11 mouse cellular contexts compared by ENCODE assay signal in genomic region chr7:19694336-19695212, GRCm38 (mm10). TPM values are rescaled to one million over a fixed set of nuclear protein-coding genes. Genes with fewer than 3 reads are reported as not detected.
DNase-seq lines count a peak whose midpoint lies in the region; ATAC-seq and TF ChIP-seq lines count a peak whose summit lies in the region.
"Had no signal": no experiment of that assay in that cellular context is flagged by ENCODE, and none has a peak within 500 bp of the region (broad histone marks: within the 10 kb centered on the region; RNA-seq: fewer than 3 reads in every experiment).

No protein-coding gene starts in this region.

- no peak for TF ChIP-seq POLR2A in MEL (IDR thresholded peaks at IDR 0.05; ENCODE audit: control insufficient read depth in 1 of 2, insufficient read depth in 1 of 2, low read depth in 1 of 2, low read length in 2 of 2, poor library complexity in 1 of 2)

- peak overlapping the region; percentile 19 for H3K27ac ChIP-seq in hindbrain, embryonic 16.5 days (ENCODE audit: low read depth, low read length)
- no peak overlapping the region for H3K27ac ChIP-seq in hindbrain, embryonic 12.5 days
- peak overlapping the region; percentile 98 for H3K27ac ChIP-seq in MEL (ENCODE audit: control insufficient read depth, low read depth, low read length)
- H3K27ac ChIP-seq in liver, embryonic 11.5 days (ENCODE audit: low read depth, low read length): peak overlapping the region; percentile 95
- H3K27ac ChIP-seq in embryonic facial prominence, embryonic 10.5 days (replicated peaks): no peak overlapping the region
- H3K27ac ChIP-seq: limb, embryonic 13.5 days had no signal

- ATAC-seq in hindbrain, embryonic 16.5 days: no peak
- ATAC-seq in hindbrain, embryonic 12.5 days (ENCODE audit: low FRiP score): no peak
- no peak for ATAC-seq in liver, embryonic 11.5 days (replicated peaks; ENCODE audit: low FRiP score)

- no peak for TF ChIP-seq CTCF in MEL (IDR thresholded peaks at IDR 0.05 in 2 of 3, conservative IDR thresholded peaks at IDR 0.05 in 1 of 3; ENCODE audit: control insufficient read depth in 1 of 3, insufficient read depth in 1 of 3, low read depth in 2 of 3, low read length in 3 of 3, poor library complexity in 1 of 3, severe bottlenecking in 1 of 3)

- H3K4me3 ChIP-seq in hindbrain, embryonic 16.5 days (ENCODE audit: low read length): no peak overlapping the region
- H3K4me3 ChIP-seq in hindbrain, embryonic 12.5 days: no peak overlapping the region
- H3K4me3 ChIP-seq in MEL (ENCODE audit: control insufficient read depth in 1 of 2, insufficient read depth in 1 of 2, low read depth in 2 of 2, low read length in 2 of 2): peak overlapping the region; percentile 3 to 15; a peak in 2 of 4 replicates
- H3K4me3 ChIP-seq in liver, embryonic 11.5 days (ENCODE audit: low read depth, low read length): peak overlapping the region; percentile 7; the same call in 1 of the 2 replicates
- no peak overlapping the region for H3K4me3 ChIP-seq in embryonic facial prominence, embryonic 10.5 days
- H3K4me3 ChIP-seq: limb, embryonic 13.5 days had no signal

- 86% methylated on average over 10 of the region's 10 CpGs for WGBS in hindbrain, embryonic 16.5 days
- WGBS in hindbrain, embryonic 12.5 days: 88% methylated on average over 10 of the region's 10 CpGs
- WGBS in liver, embryonic 11.5 days: 48% methylated on average over 10 of the region's 10 CpGs
- WGBS in embryonic facial prominence, embryonic 10.5 days: 84% methylated on average over 10 of the region's 10 CpGs

- no peak overlapping the region for H3K4me2 ChIP-seq in hindbrain, embryonic 16.5 days (ENCODE audit: low read length)
- H3K4me2 ChIP-seq in hindbrain, embryonic 12.5 days (replicated peaks): no peak overlapping the region
- H3K4me2 ChIP-seq in liver, embryonic 11.5 days: peak overlapping the region; percentile 76
- H3K4me2 ChIP-seq: limb, embryonic 13.5 days had no signal

- no peaks in the 10 kb centered on the region for H3K27me3 ChIP-seq in hindbrain, embryonic 16.5 days (replicated peaks; ENCODE audit: control insufficient read depth, insufficient read depth, low read length)
- no peaks in the 10 kb centered on the region for H3K27me3 ChIP-seq in hindbrain, embryonic 12.5 days
- no peaks in the 10 kb centered on the region for H3K27me3 ChIP-seq in MEL (ENCODE audit: control insufficient read depth in 1 of 2, insufficient read depth in 2 of 2, low read length in 2 of 2)
- H3K27me3 ChIP-seq in liver, embryonic 11.5 days (replicated peaks; ENCODE audit: control insufficient read depth, insufficient read depth, low read length): no peaks in the 10 kb centered on the region
- H3K27me3 ChIP-seq in embryonic facial prominence, embryonic 10.5 days (replicated peaks; ENCODE audit: low read depth, poor library complexity, severe bottlenecking): no peaks in the 10 kb centered on the region

- H3K36me3 ChIP-seq in hindbrain, embryonic 16.5 days (ENCODE audit: control insufficient read depth, insufficient read depth, low read length): peaks cover 3% of the 10 kb centered on the region; the same call in 1 of the 2 replicates
- H3K36me3 ChIP-seq in hindbrain, embryonic 12.5 days: peaks cover 7% of the 10 kb centered on the region; the same call in 1 of the 2 replicates
- peaks cover 0 to 36% of the 10 kb centered on the region in 2 experiments; a peak in 2 of 4 replicates for H3K36me3 ChIP-seq in MEL (ENCODE audit: control insufficient read depth in 1 of 2, insufficient read depth in 2 of 2, low read length in 2 of 2)
- peaks cover 12% of the 10 kb centered on the region for H3K36me3 ChIP-seq in liver, embryonic 11.5 days (ENCODE audit: control insufficient read depth, insufficient read depth, low read length)
- peaks cover 21% of the 10 kb centered on the region for H3K36me3 ChIP-seq in embryonic facial prominence, embryonic 10.5 days (replicated peaks)

- no peaks in the 10 kb centered on the region for H3K9me3 ChIP-seq in hindbrain, embryonic 16.5 days (ENCODE audit: control insufficient read depth, low read length)
- peaks cover 8% of the 10 kb centered on the region; the same call in 1 of the 2 replicates for H3K9me3 ChIP-seq in hindbrain, embryonic 12.5 days (replicated peaks)
- no peaks in the 10 kb centered on the region for H3K9me3 ChIP-seq in MEL (replicated peaks; ENCODE audit: insufficient read depth, low read length)
- no peaks in the 10 kb centered on the region for H3K9me3 ChIP-seq in liver, embryonic 11.5 days (ENCODE audit: control insufficient read depth, low read length)
- peaks cover 14% of the 10 kb centered on the region for H3K9me3 ChIP-seq in embryonic facial prominence, embryonic 10.5 days
- H3K9me3 ChIP-seq: limb, embryonic 13.5 days had no signal

- H3K79me2 ChIP-seq in MEL (ENCODE audit: control insufficient read depth, insufficient read depth, low read length, poor library complexity): no peaks in the 10 kb centered on the region

- H3K4me1 ChIP-seq in hindbrain, embryonic 16.5 days (ENCODE audit: control insufficient read depth, insufficient read depth, low read depth, low read length): peaks cover 16% of the 10 kb centered on the region
- peaks cover 22% of the 10 kb centered on the region for H3K4me1 ChIP-seq in hindbrain, embryonic 12.5 days
- peaks cover 14 to 39% of the 10 kb centered on the region in 2 experiments for H3K4me1 ChIP-seq in MEL (ENCODE audit: control insufficient read depth in 1 of 2, insufficient read depth in 2 of 2, low read length in 2 of 2)
- H3K4me1 ChIP-seq in liver, embryonic 11.5 days (replicated peaks; ENCODE audit: control insufficient read depth, insufficient read depth, low read length): peaks cover 57% of the 10 kb centered on the region
- peaks cover 45% of the 10 kb centered on the region for H3K4me1 ChIP-seq in embryonic facial prominence, embryonic 10.5 days

- TF ChIP-seq EP300 in MEL (IDR thresholded peaks at IDR 0.05; ENCODE audit: low read depth in 1 of 2, low read length in 2 of 2): no peak

- no peak overlapping the region for H3K9ac ChIP-seq in hindbrain, embryonic 16.5 days (ENCODE audit: low read depth, low read length)
- H3K9ac ChIP-seq in hindbrain, embryonic 12.5 days: no peak overlapping the region
- peak overlapping the region; percentile 65 for H3K9ac ChIP-seq in MEL (ENCODE audit: control insufficient read depth, low read depth, low read length, poor library complexity, severe bottlenecking)
- H3K9ac ChIP-seq in liver, embryonic 11.5 days (ENCODE audit: low read depth, low read length): peak overlapping the region; percentile 32; the same call in 1 of the 2 replicates
- H3K9ac ChIP-seq: limb, embryonic 13.5 days had no signal

- DNase-seq in 416B (ENCODE audit: low read depth) (peak; percentile 82), MEL (ENCODE audit: low read depth, low spot score) (peak; percentile 66)
- DNase-seq in liver, embryonic 11.5 days (ENCODE audit: low spot score): no peak
- DNase-seq in embryonic facial prominence, embryonic 10.5 days (ENCODE audit: low spot score): no peak
- DNase-seq in urinary bladder, postnatal 25 days (ENCODE audit: low spot score): no peak
- DNase-seq: kidney, postnatal 36 days; thymus, postnatal 36 days had no signal

- TF ChIP-seq RAD21 in MEL (IDR thresholded peaks at IDR 0.05; ENCODE audit: low read depth, low read length): no peak

RNA-seq across cellular contexts. Expression of gene Apoc1, which starts 2.1 kb away (rescaled TPM):
- polyA plus RNA-seq in hindbrain, embryonic 16.5 days (2015; fragmentation: Nextera tagmentation; extraction: Ambion mirVana): 1.4 and 3.1 TPM in 2 replicates
- 3.8 and 4.7 TPM in 2 replicates for polyA plus RNA-seq in hindbrain, embryonic 12.5 days (2016; fragmentation: Nextera tagmentation; extraction: Ambion mirVana)
- total RNA-seq in MEL (2012; rRNA removed): not detected in 2 replicates
- under 1 TPM in 1 of 2 experiments, not detected in 1; 0.35 TPM for polyA plus RNA-seq in MEL (2012; ENCODE audit: insufficient read depth in 1 of 2, insufficient read length in 2 of 2, low read depth in 1 of 2, low replicate concordance in 2 of 2, missing spikeins in 1 of 2)
- 173 and 199 TPM in 2 replicates for polyA plus RNA-seq in liver, embryonic 11.5 days (2014; fragmentation: Nextera tagmentation; extraction: Ambion mirVana)
- 3.6 and 4.7 TPM in 2 replicates for polyA plus RNA-seq in embryonic facial prominence, embryonic 10.5 days (2016; fragmentation: Nextera tagmentation; extraction: Ambion mirVana)

RNA-seq across cellular contexts. Expression of gene Apoe, which starts 4.4 kb away (rescaled TPM):
- polyA plus RNA-seq in hindbrain, embryonic 16.5 days (2015; fragmentation: Nextera tagmentation; extraction: Ambion mirVana): 849 and 1,414 TPM in 2 replicates
- 228 and 246 TPM in 2 replicates for polyA plus RNA-seq in hindbrain, embryonic 12.5 days (2016; fragmentation: Nextera tagmentation; extraction: Ambion mirVana)
- 22.6 and 33.3 TPM in 2 replicates for total RNA-seq in MEL (2012; rRNA removed)
- polyA plus RNA-seq in MEL (2012; ENCODE audit: insufficient read depth in 1 of 2, insufficient read length in 2 of 2, low read depth in 1 of 2, low replicate concordance in 2 of 2, missing spikeins in 1 of 2): 10 to 100 TPM in 1 of 2 experiments, not detected in 1; 61.4 TPM
- polyA plus RNA-seq in liver, embryonic 11.5 days (2014; fragmentation: Nextera tagmentation; extraction: Ambion mirVana): 1,439 and 1,470 TPM in 2 replicates
- 135 and 168 TPM in 2 replicates for polyA plus RNA-seq in embryonic facial prominence, embryonic 10.5 days (2016; fragmentation: Nextera tagmentation; extraction: Ambion mirVana)

RNA-seq across cellular contexts. Expression of gene Apoc4, which starts 13.3 kb away (rescaled TPM):
- polyA plus RNA-seq in hindbrain, embryonic 16.5 days (2015; fragmentation: Nextera tagmentation; extraction: Ambion mirVana): not detected in 2 replicates
- 0.10 TPM in 1 of 2 replicates, not detected in the other for polyA plus RNA-seq in hindbrain, embryonic 12.5 days (2016; fragmentation: Nextera tagmentation; extraction: Ambion mirVana)
- total RNA-seq in MEL (2012; rRNA removed): not detected in 2 replicates
- polyA plus RNA-seq in MEL (2012; ENCODE audit: insufficient read depth in 1 of 2, insufficient read length in 2 of 2, low read depth in 1 of 2, low replicate concordance in 2 of 2, missing spikeins in 1 of 2): not detected
- 4.8 and 5.4 TPM in 2 replicates for polyA plus RNA-seq in liver, embryonic 11.5 days (2014; fragmentation: Nextera tagmentation; extraction: Ambion mirVana)
- polyA plus RNA-seq in embryonic facial prominence, embryonic 10.5 days (2016; fragmentation: Nextera tagmentation; extraction: Ambion mirVana): 0.09 TPM in 1 of 2 replicates, not detected in the other
- total RNA-seq: gastrocnemius, adult 8-10 months had no signal
- polyA plus RNA-seq: limb, embryonic 13.5 days had no signal

RNA-seq across cellular contexts. Expression of gene Gm44805, which starts 13.4 kb away (rescaled TPM):
- not detected in 2 replicates for polyA plus RNA-seq in hindbrain, embryonic 16.5 days (2015; fragmentation: Nextera tagmentation; extraction: Ambion mirVana)
- polyA plus RNA-seq in hindbrain, embryonic 12.5 days (2016; fragmentation: Nextera tagmentation; extraction: Ambion mirVana): not detected in 2 replicates
- total RNA-seq in MEL (2012; rRNA removed): not detected in 2 replicates
- polyA plus RNA-seq in MEL (2012; ENCODE audit: insufficient read depth in 1 of 2, insufficient read length in 2 of 2, low read depth in 1 of 2, low replicate concordance in 2 of 2, missing spikeins in 1 of 2): not detected
- not detected in 2 replicates for polyA plus RNA-seq in liver, embryonic 11.5 days (2014; fragmentation: Nextera tagmentation; extraction: Ambion mirVana)
- not detected in 2 replicates for polyA plus RNA-seq in embryonic facial prominence, embryonic 10.5 days (2016; fragmentation: Nextera tagmentation; extraction: Ambion mirVana)
- total RNA-seq: gastrocnemius, adult 8-10 months had no signal
- polyA plus RNA-seq: limb, embryonic 13.5 days had no signal

RNA-seq across cellular contexts. Expression of gene Apoc2, which starts 16.8 kb away (rescaled TPM):
- polyA plus RNA-seq in hindbrain, embryonic 16.5 days (2015; fragmentation: Nextera tagmentation; extraction: Ambion mirVana): not detected in 2 replicates
- polyA plus RNA-seq in hindbrain, embryonic 12.5 days (2016; fragmentation: Nextera tagmentation; extraction: Ambion mirVana): 0.46 TPM in 1 of 2 replicates, not detected in the other
- total RNA-seq in MEL (2012; rRNA removed): not detected in 2 replicates
- not detected for polyA plus RNA-seq in MEL (2012; ENCODE audit: insufficient read depth in 1 of 2, insufficient read length in 2 of 2, low read depth in 1 of 2, low replicate concordance in 2 of 2, missing spikeins in 1 of 2)
- 235 and 244 TPM in 2 replicates for polyA plus RNA-seq in liver, embryonic 11.5 days (2014; fragmentation: Nextera tagmentation; extraction: Ambion mirVana)
- polyA plus RNA-seq in embryonic facial prominence, embryonic 10.5 days (2016; fragmentation: Nextera tagmentation; extraction: Ambion mirVana): 0.29 and 0.47 TPM in 2 replicates
- total RNA-seq: gastrocnemius, adult 8-10 months had no signal

Comparison
In these comparisons a context has a peak if more than half of its experiments do, and no peak if none do; other contexts are left out.
1. H3K27ac ChIP-seq: peak in hindbrain, embryonic 16.5 days (single experiment), MEL (single experiment) and liver, embryonic 11.5 days (single experiment); none in hindbrain, embryonic 12.5 days (single experiment) and embryonic facial prominence, embryonic 10.5 days (single experiment).
2. H3K4me3 ChIP-seq: peak in MEL (2 of 2) and liver, embryonic 11.5 days (single experiment); none in hindbrain, embryonic 16.5 days (single experiment), hindbrain, embryonic 12.5 days (single experiment) and embryonic facial prominence, embryonic 10.5 days (single experiment).
3. H3K9ac ChIP-seq: peak in MEL (single experiment) and liver, embryonic 11.5 days (single experiment); none in hindbrain, embryonic 16.5 days (single experiment) and hindbrain, embryonic 12.5 days (single experiment).
4. DNase-seq: peak in 416B (single experiment) and MEL (single experiment); none in liver, embryonic 11.5 days (single experiment), embryonic facial prominence, embryonic 10.5 days (single experiment) and urinary bladder, postnatal 25 days (single experiment).
5. RNA of gene Apoc1, which starts 2.1 kb away (polyA plus RNA-seq): 173 to 199 TPM in liver, embryonic 11.5 days; 3.6 to 4.7 TPM in embryonic facial prominence, embryonic 10.5 days, 3.8 to 4.7 TPM in hindbrain, embryonic 12.5 days, 1.4 to 3.1 TPM in hindbrain, embryonic 16.5 days and 0.35 TPM in MEL; every median in the first group is over 10 times any median in the second.